Mouse (Mus musculus): ENCODE results near the gene Nf2. TPM values are rescaled to one million over a fixed set of nuclear protein-coding genes. Genes with fewer than 3 reads are reported as not detected.
"Not testable (repeated sequence)": the region's sequence is repeated elsewhere in the genome, so short reads cannot be mapped to it uniquely, and the experiment has no call there.

Nf2 gene
- polyA plus RNA-seq, 3 experiments from 2014 or later: 18.7 to 22.5 (median 19.3) TPM

DNA sequence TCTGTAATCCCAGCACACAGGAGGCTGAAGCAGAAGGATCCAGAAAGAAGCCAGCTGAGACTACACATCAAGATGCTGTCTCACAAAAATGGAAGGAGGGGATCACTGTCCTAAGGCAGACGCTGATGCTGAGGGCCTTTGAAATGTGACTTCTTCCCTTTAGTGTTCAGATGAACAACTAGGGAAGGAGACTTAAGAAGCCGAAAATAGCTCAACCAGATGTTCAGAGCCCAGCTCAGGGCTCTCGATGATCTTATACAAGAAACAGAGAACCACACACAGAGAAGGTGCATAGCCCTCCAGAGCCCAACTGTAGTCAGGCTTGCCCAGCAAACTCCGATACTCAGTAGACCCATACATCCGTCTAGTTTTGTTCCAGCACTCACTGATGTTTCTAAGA is 12.0 kb downstream of the Nf2 start:
- ATAC-seq: no peak

GRCm38 (mm10) chr11:4836755-4837154 is 12.6 kb downstream of the Nf2 start:
- peak; percentile 48 for ATAC-seq

DNA sequence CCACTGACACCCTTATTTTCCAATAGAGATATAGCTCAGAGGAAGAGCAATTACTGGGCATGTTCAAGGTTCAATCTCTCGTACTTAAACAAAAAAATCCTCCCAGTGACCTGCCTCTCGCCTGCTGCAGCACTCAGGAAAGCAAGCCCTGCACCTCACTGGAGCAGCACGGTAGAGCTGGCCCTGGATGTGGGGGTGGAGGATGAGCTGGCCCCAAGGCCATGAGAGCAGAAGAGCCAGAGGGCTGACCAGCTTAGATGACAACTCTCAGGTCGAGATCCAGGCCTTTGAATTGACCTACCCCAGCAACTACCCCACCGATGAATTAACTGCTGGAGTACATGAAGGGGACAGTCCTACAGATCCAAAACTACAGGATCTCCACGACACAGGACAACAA is 13.9 kb downstream of the Nf2 start:
- ATAC-seq: no peak

- ATAC-seq: no peak
Observed at GRCm38 (mm10) chr11:4833295-4833939, 15.9 kb downstream of the Nf2 start.

- no peak for ATAC-seq
Observed at GRCm38 (mm10) chr11:4831066-4831465, 18.3 kb downstream of the Nf2 start.

GRCm38 (mm10) chr11:4827916-4828315 is 21.4 kb downstream of the Nf2 start:
- no peak for ATAC-seq

- no peak for ATAC-seq
Observed at GRCm38 (mm10) chr11:4827340-4827739, 22.0 kb downstream of the Nf2 start.

- ATAC-seq: no peak
Observed at GRCm38 (mm10) chr11:4826152-4826778, 23.1 kb downstream of the Nf2 start.

- peak; percentile 44 for ATAC-seq
Observed at GRCm38 (mm10) chr11:4823655-4824312, 25.6 kb downstream of the Nf2 start.

DNA sequence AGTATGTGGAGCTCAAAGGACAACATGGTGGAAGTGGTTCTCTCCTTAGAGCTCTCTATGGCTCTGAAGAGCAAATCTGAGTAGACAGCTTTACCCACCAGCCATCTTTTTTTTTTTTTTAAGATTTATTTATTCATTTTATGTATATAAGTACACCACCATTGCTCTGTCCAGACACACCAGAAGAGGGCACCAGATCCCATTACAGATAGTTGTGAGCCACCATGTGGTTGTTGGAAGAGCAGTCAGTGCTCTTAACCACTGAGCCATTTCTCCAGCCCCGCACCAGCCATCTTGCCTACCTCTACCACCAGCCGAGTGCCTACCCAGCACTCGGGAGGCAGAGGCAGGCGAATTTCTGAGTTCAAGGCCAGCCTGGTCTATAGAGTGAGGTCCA is 26.9 kb downstream of the Nf2 start:
- ATAC-seq: not testable (repeated sequence)

- ATAC-seq: peak; percentile 34
Observed at GRCm38 (mm10) chr11:4821492-4822445, 27.6 kb downstream of the Nf2 start.

- ATAC-seq: no peak
Observed at GRCm38 (mm10) chr11:4814507-4815450, 34.6 kb downstream of the Nf2 start.

DNA sequence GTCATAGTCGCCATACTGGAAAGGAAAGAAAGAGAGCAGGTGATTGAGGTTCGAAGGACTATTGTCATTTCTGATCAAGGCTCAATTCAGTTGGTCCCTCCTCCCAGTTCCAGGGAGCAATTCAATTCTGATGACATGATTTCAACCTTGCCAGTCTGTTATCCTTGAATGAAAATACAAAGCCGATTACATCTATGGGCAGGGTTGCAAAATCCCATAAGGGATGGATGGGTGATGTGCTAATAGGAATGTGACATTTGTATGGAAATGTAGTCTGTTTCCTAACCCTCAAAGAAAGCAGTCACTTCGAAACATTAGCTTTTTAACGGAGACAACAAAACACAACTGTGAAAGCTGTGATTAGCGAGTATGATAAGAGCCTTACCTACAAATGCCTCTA is 41.0 kb downstream of the Nf2 start:
- ATAC-seq: no peak

GRCm38 (mm10) chr11:4806031-4806715 is 43.2 kb downstream of the Nf2 start:
- no peak for ATAC-seq

GRCm38 (mm10) chr11:4804921-4805562 is 44.3 kb downstream of the Nf2 start:
- ATAC-seq: peak; percentile 49

- peak; percentile 81 for ATAC-seq
Observed at GRCm38 (mm10) chr11:4803951-4804350, 45.4 kb downstream of the Nf2 start.

DNA sequence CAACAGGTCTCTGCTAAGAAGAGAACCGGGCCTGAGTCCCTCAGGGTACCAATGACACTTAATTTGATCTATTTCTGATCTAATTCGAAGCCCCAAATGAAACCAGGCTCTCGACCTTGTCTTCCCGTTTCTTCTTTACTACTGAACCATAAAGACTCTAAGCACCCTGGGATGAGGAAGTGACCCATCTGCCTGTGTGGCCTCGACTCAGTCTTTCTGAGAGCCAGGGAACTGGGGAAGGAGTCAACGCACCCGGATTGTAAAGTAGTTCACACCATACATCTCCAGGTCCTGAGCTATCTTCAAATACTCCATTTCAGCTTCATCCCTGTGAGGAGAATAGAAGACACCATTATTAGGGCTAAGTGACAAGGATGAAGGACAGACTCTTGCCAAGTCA is 45.9 kb downstream of the Nf2 start:
- ATAC-seq: no peak

DNA sequence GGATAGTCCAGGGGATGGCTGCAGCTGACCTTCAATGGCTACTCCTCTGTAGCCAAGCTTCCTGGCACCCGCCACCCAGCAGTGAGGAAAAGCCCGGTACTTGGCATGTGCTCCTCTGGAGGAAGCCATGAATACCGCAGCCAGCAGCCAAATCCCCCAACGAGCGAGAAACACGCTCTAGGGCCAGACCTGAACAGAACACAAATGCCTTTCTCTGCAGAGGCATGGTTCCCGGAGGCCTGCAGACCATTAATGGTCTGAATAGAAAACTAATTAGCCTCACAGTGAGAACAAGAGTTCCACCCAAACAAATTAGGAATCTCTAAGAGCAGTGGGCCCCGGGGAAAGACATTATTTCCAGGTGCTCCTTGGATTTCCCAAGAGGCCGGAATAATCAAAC is 46.3 kb downstream of the Nf2 start:
- no peak for ATAC-seq

DNA sequence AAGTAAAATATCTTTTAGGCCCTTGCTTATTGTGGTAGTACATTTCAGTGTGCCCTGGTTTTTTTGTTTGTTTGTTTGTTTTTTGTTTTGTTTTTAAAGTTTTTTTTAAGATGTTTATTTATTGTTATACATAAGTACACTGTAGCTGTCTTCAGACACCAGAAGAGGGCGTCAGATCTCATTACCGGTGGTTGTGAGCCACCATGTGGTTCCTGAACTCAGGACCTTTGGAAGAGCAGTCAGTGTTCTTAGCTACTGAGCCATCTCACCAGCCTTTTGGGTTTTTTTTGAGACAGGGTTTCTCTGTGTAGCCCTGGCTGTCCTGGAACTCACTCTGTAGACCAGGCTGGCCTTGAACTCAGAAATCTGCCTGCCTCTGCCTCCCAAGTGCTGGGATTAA is 46.9 kb downstream of the Nf2 start:
- not testable (repeated sequence) for ATAC-seq

- no peak for ATAC-seq
Observed at GRCm38 (mm10) chr11:4800654-4801053, 48.7 kb downstream of the Nf2 start.

DNA sequence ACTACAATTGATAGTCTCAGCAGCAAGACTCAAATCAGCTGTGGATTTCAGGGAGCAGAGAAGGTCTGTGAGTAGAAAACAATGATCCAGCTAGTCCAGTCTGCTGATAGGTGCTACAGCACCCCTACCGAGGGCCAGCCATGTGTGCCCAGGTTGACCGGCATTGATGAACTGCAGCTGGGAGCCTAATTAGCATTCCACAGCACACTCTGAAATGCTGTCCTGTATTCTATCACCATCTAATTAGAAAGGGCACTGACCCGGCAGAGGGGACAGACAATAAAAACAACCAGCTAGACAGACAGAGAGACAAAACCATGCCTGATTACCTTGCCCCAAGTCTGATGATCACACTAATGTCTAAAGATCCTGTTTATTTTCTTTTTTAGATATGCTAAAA is 56.3 kb downstream of the Nf2 start:
- ATAC-seq: no peak
